Mouse (Mus musculus): ENCODE measurements at regions not wholly inside any gene's neighbourhood (a gene's known extent, or its start where the extent isn't known, plus 50 kb on each side); places are given as distances from the start of the nearest gene placed in this dataset.

- TF ChIP-seq GATA1 (IDR thresholded peaks at IDR 0.05; ENCODE audit: low read length) (no peak), TAL1 (IDR thresholded peaks at IDR 0.05; ENCODE audit: low read length) (no peak)
Observed at GRCm38 (mm10) chr8:10899581-10900155, 108.6 kb downstream of the Irs2 start.
